Mouse (Mus musculus): Measurements from ENCODE around the gene Fxyd7. TPM values are rescaled to one million over a fixed set of nuclear protein-coding genes. Genes with fewer than 3 reads are reported as not detected.

Fxyd7 gene
- polyA plus RNA-seq, 1 experiment from 2014 or later: 2.9 TPM

DNA sequence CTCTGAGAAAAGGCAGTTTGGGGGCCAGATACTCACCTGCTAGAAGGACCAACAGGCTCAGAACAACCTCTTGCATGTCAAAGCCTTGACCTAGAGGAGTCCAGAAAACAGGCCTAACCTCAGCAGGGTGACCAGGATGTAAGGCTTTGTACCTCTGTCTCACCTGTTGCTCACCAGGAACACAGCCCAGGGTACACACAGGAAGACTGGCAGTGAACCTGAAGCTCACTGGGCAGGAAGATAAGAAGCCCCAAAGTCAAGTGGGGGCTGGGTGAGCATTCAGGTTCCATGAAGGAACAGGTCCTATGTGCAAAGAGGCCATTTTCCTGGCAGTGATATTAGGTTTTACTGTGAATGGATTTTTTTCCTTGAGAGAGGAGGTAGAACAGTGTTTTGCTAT is 22.3 kb upstream of the Fxyd7 start:
- Histone ChIP-seq H3K27ac (replicated peaks; ENCODE audit: low read depth, low read length) (no peak overlapping the region), H3K9ac (ENCODE audit: low read length) (no peak overlapping the region), H3K27me3 (ENCODE audit: control insufficient read depth, insufficient read depth, low read length) (no peaks in the 10 kb centered on the region), H3K4me1 (ENCODE audit: control insufficient read depth, insufficient read depth, low read length) (0 out of 2 replicates have a peak, but pooled peaks cover 2% of the 10 kb centered on the region), H3K4me2 (ENCODE audit: low read depth, severe bottlenecking) (no peak overlapping the region), H3K9me3 (ENCODE audit: control insufficient read depth, low read length) (no peaks in the 10 kb centered on the region), H3K4me3 (ENCODE audit: low read depth, low read length) (no peak overlapping the region), H3K36me3 (ENCODE audit: control insufficient read depth, insufficient read depth, low read length) (no peaks in the 10 kb centered on the region)
- ATAC-seq (ENCODE audit: insufficient number of reproducible peaks, low FRiP score, low TSS enrichment, low read depth) (no peak), DNase-seq (ENCODE audit: low spot score) (no peak)

GRCm38 (mm10) chr7:31072326-31072725 is 21.1 kb upstream of the Fxyd7 start:
- DNase-seq (ENCODE audit: low spot score): no peak
- Histone ChIP-seq H3K4me1 (ENCODE audit: control insufficient read depth, insufficient read depth, low read length) (no peaks in the 10 kb centered on the region), H3K9ac (ENCODE audit: low read length) (no peak overlapping the region), H3K36me3 (ENCODE audit: control insufficient read depth, insufficient read depth, low read length) (no peaks in the 10 kb centered on the region), H3K4me3 (ENCODE audit: low read depth, low read length) (no peak overlapping the region), H3K4me2 (ENCODE audit: low read depth, severe bottlenecking) (no peak overlapping the region), H3K27me3 (ENCODE audit: control insufficient read depth, insufficient read depth, low read length) (no peaks in the 10 kb centered on the region), H3K9me3 (ENCODE audit: control insufficient read depth, low read length) (no peaks in the 10 kb centered on the region), H3K27ac (replicated peaks; ENCODE audit: low read depth, low read length) (no peak overlapping the region)
- WGBS: 22% methylated on average over 9 of the region's 9 CpGs
- ATAC-seq (ENCODE audit: insufficient number of reproducible peaks, low FRiP score, low TSS enrichment, low read depth): no peak

DNA sequence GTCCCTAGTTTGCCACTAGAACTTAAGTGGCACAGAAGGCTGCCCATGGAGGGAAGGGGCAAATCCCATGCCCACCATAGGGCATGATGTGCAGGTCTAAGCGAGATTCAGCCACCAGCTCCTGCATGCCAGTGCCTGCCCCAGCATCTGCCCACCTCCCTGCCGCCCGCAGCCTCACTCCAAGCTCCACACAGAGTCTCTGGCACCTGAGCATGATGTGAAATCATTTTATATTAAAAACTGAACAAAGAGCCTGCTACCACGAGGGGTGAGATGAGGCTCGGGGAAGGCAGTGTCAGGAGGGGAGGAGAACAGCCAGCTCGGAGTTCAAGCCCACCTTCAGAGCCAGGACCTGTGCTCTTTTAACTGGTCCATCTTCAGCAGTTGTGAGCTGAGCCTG is 19.1 kb upstream of the Fxyd7 start:
- Histone ChIP-seq H3K4me1 (ENCODE audit: control insufficient read depth, insufficient read depth, low read length) (no peaks in the 10 kb centered on the region), H3K36me3 (ENCODE audit: control insufficient read depth, insufficient read depth, low read length) (no peaks in the 10 kb centered on the region), H3K9ac (ENCODE audit: low read length) (no peak overlapping the region), H3K27ac (replicated peaks; ENCODE audit: low read depth, low read length) (no peak overlapping the region), H3K9me3 (ENCODE audit: control insufficient read depth, low read length) (no peaks in the 10 kb centered on the region), H3K4me2 (ENCODE audit: low read depth, severe bottlenecking) (no peak overlapping the region), H3K27me3 (ENCODE audit: control insufficient read depth, insufficient read depth, low read length) (no peaks in the 10 kb centered on the region), H3K4me3 (ENCODE audit: low read depth, low read length) (no peak overlapping the region)
- DNase-seq (ENCODE audit: low spot score) (no peak), ATAC-seq (ENCODE audit: insufficient number of reproducible peaks, low FRiP score, low TSS enrichment, low read depth) (no peak)
- WGBS: 82% methylated on average over 6 of the region's 6 CpGs

- Histone ChIP-seq H3K4me1 (ENCODE audit: control insufficient read depth, insufficient read depth, low read length) (no peaks in the 10 kb centered on the region), H3K27ac (replicated peaks; ENCODE audit: low read depth, low read length) (no peak overlapping the region), H3K9ac (ENCODE audit: low read length) (no peak overlapping the region), H3K36me3 (ENCODE audit: control insufficient read depth, insufficient read depth, low read length) (no peaks in the 10 kb centered on the region), H3K9me3 (ENCODE audit: control insufficient read depth, low read length) (no peaks in the 10 kb centered on the region), H3K27me3 (ENCODE audit: control insufficient read depth, insufficient read depth, low read length) (no peaks in the 10 kb centered on the region), H3K4me3 (ENCODE audit: low read depth, low read length) (no peak overlapping the region), H3K4me2 (ENCODE audit: low read depth, severe bottlenecking) (no peak overlapping the region)
- no peak for DNase-seq (ENCODE audit: low spot score)
- WGBS: 87% methylated on average over 14 of the region's 14 CpGs
- no peak for ATAC-seq (ENCODE audit: insufficient number of reproducible peaks, low FRiP score, low TSS enrichment, low read depth)
These were observed 18.2 kb upstream of the Fxyd7 start for GRCm38 (mm10) chr7:31069491-31069890.

- ATAC-seq (ENCODE audit: insufficient number of reproducible peaks, low FRiP score, low TSS enrichment, low read depth) (no peak), DNase-seq (ENCODE audit: low spot score) (no peak)
- no peak overlapping the region for H3K4me2 ChIP-seq (ENCODE audit: low read depth, severe bottlenecking)
- no peak overlapping the region for H3K27ac ChIP-seq (replicated peaks; ENCODE audit: low read depth, low read length)
- H3K4me1 ChIP-seq (ENCODE audit: control insufficient read depth, insufficient read depth, low read length): no peaks in the 10 kb centered on the region
- 43% methylated on average over 5 of the region's 5 CpGs for WGBS
- H3K4me3 ChIP-seq (ENCODE audit: low read depth, low read length): no peak overlapping the region
- H3K36me3 ChIP-seq (ENCODE audit: control insufficient read depth, insufficient read depth, low read length): no peaks in the 10 kb centered on the region
- H3K27me3 ChIP-seq (ENCODE audit: control insufficient read depth, insufficient read depth, low read length): no peaks in the 10 kb centered on the region
- H3K9ac ChIP-seq (ENCODE audit: low read length): no peak overlapping the region
- H3K9me3 ChIP-seq (ENCODE audit: control insufficient read depth, low read length): no peaks in the 10 kb centered on the region
These were observed 16.6 kb upstream of the Fxyd7 start for GRCm38 (mm10) chr7:31067836-31068235.

DNA sequence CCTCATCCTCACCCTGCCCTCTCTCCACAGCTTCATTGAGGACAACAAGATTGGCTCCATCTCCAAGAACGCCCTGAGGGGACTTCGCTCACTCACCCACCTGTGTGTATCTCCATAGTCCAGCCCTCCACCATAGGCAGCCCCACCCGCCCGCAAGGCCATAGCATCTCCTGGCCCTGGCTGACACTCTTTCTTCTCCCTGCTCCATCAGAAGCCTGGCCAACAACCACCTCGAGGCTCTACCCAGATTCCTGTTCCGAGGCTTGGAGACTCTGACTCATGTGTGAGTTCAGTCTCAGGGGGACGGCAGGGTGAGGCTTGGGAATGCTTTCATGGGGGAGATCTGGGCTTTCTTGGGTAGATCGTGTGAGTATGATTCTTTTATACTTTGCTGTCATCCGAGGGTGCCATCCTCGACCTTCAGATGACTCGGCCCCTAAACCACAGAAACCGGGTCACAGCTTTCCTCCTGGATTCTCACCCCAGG is 11.8 kb upstream of the Fxyd7 start:
- Histone ChIP-seq H3K4me2 (ENCODE audit: low read depth, severe bottlenecking) (no peak overlapping the region), H3K27me3 (ENCODE audit: control insufficient read depth, insufficient read depth, low read length) (no peaks in the 10 kb centered on the region), H3K4me3 (ENCODE audit: low read depth, low read length) (no peak overlapping the region), H3K9me3 (ENCODE audit: control insufficient read depth, low read length) (no peaks in the 10 kb centered on the region), H3K9ac (ENCODE audit: low read length) (no peak overlapping the region), H3K36me3 (ENCODE audit: control insufficient read depth, insufficient read depth, low read length) (no peaks in the 10 kb centered on the region), H3K27ac (replicated peaks; ENCODE audit: low read depth, low read length) (no peak overlapping the region), H3K4me1 (ENCODE audit: control insufficient read depth, insufficient read depth, low read length) (no peaks in the 10 kb centered on the region; the same call in 1 of the 2 replicates)
- DNase-seq (ENCODE audit: low spot score) (no peak), ATAC-seq (ENCODE audit: insufficient number of reproducible peaks, low FRiP score, low TSS enrichment, low read depth) (no peak)
- WGBS: 85% methylated on average over 12 of the region's 12 CpGs

GRCm38 (mm10) chr7:31060621-31061010 is 9.3 kb upstream of the Fxyd7 start:
- H3K4me3 ChIP-seq (ENCODE audit: low read depth, low read length): no peak overlapping the region
- ATAC-seq (ENCODE audit: insufficient number of reproducible peaks, low FRiP score, low TSS enrichment, low read depth) (no peak), DNase-seq (ENCODE audit: low spot score) (no peak)
- WGBS: 86% methylated on average over 7 of the region's 7 CpGs
- no peak overlapping the region for H3K9ac ChIP-seq (ENCODE audit: low read length)
- H3K9me3 ChIP-seq (ENCODE audit: control insufficient read depth, low read length): no peaks in the 10 kb centered on the region
- no peak overlapping the region for H3K4me2 ChIP-seq (ENCODE audit: low read depth, severe bottlenecking)
- no peaks in the 10 kb centered on the region; the same call in 1 of the 2 replicates for H3K4me1 ChIP-seq (ENCODE audit: control insufficient read depth, insufficient read depth, low read length)
- no peak overlapping the region for H3K27ac ChIP-seq (replicated peaks; ENCODE audit: low read depth, low read length)
- no peaks in the 10 kb centered on the region for H3K36me3 ChIP-seq (ENCODE audit: control insufficient read depth, insufficient read depth, low read length)
- no peaks in the 10 kb centered on the region for H3K27me3 ChIP-seq (ENCODE audit: control insufficient read depth, insufficient read depth, low read length)

DNA sequence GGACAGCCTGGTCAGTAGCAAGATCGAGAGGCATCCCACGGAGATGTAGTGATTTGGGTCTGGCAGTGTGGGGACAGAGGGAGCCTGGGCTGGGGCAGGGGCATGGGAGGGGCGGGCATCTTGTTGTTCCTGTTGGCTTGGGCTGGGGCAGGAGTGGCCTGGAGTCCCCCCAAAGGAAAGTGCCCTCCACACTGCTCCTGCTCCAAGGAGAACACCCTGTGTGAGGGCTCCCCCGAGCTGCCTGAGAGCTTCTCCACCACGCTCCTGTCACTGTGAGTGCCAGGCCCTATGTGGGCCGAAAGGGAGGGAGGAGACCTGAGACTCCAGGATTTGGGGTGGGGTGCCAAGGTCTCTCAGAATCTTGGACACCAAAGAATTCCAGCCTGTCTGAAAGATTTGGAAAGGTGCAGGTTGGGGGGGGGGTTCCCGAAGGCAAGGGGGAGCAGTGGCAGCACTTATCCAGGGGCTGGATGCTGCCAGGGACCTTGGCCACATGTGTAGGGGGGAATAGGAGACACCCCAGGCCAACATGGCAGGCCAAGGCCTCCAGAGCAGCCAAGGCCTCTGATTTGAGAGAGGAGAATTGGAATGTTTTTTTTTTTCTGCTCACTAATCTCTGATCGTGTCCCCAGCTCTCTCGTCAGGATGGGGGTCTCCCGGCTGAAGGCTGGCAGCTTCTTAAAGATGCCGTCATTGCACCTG is 8.8 kb upstream of the Fxyd7 start:
- no peaks in the 10 kb centered on the region for H3K36me3 ChIP-seq (ENCODE audit: control insufficient read depth, insufficient read depth, low read length)
- H3K4me1 ChIP-seq (ENCODE audit: control insufficient read depth, insufficient read depth, low read length): peaks cover 5% of the 10 kb centered on the region
- no peak overlapping the region for H3K4me2 ChIP-seq (ENCODE audit: low read depth, severe bottlenecking)
- H3K27ac ChIP-seq (replicated peaks; ENCODE audit: low read depth, low read length): no peak overlapping the region
- WGBS: 69% methylated on average over 11 of the region's 11 CpGs
- no peak overlapping the region for H3K4me3 ChIP-seq (ENCODE audit: low read depth, low read length)
- ATAC-seq (ENCODE audit: insufficient number of reproducible peaks, low FRiP score, low TSS enrichment, low read depth) (no peak), DNase-seq (ENCODE audit: low spot score) (no peak)
- H3K9ac ChIP-seq (ENCODE audit: low read length): no peak overlapping the region
- H3K9me3 ChIP-seq (ENCODE audit: control insufficient read depth, low read length): no peaks in the 10 kb centered on the region
- H3K27me3 ChIP-seq (ENCODE audit: control insufficient read depth, insufficient read depth, low read length): no peaks in the 10 kb centered on the region

DNA sequence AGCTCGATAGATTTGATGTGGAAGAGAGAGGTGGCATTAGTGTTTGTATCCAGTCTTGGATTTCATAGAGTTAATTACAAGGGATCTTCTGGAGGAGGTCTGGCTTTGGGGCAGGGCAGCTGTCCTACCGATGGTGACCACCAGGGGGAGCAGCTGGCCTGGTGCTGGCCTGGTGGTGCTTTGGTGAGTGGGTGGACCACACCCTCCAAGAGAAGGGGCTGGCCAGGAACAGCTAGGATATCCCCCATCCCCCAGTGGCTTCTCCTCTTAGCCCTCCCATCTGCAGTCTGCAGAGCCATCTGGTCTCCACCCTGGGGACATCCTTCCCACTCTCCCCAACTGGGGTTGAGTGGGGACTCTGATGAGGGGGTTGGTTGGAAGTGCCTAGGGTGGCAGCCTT is 7.8 kb upstream of the Fxyd7 start, which contains the start of gene Lgi4:
Gene Lgi4, plus strand, starts transcription at position 235 of the 400 bp plus-strand sequence.
- Histone ChIP-seq H3K4me1 (ENCODE audit: control insufficient read depth, insufficient read depth, low read length) (peaks cover 8% of the 10 kb centered on the region), H3K9me3 (ENCODE audit: control insufficient read depth, low read length) (no peaks in the 10 kb centered on the region), H3K27me3 (ENCODE audit: control insufficient read depth, insufficient read depth, low read length) (peaks cover 6% of the 10 kb centered on the region; the same call in 1 of the 2 replicates), H3K4me2 (ENCODE audit: low read depth, severe bottlenecking) (no peak within 1 kb of the TSS), H3K9ac (ENCODE audit: low read length) (no peak within 1 kb of the TSS), H3K27ac (replicated peaks; ENCODE audit: low read depth, low read length) (no peak within 1 kb of the TSS), H3K36me3 (ENCODE audit: control insufficient read depth, insufficient read depth, low read length) (no peaks in the 10 kb centered on the region), H3K4me3 (ENCODE audit: low read depth, low read length) (no peak within 1 kb of the TSS)
- DNase-seq (ENCODE audit: low spot score) (peak; percentile 92), ATAC-seq (ENCODE audit: insufficient number of reproducible peaks, low FRiP score, low TSS enrichment, low read depth) (no peak)
- 0% methylated on average over 2 of the region's 2 CpGs for WGBS
